Comparison of ENCODE assay signal across 30 mouse cellular contexts in genomic region chrX:160206404-160206803, GRCm38 (mm10).
"Had no signal": no experiment of that assay in that cellular context is flagged by ENCODE, and none has a peak within 500 bp of the region (broad histone marks: within the 10 kb centered on the region; RNA-seq: fewer than 3 reads in every experiment).

No protein-coding gene starts in this region.

- H3K4me3 ChIP-seq: left cerebral cortex, adult 2 months; limb, embryonic 12.5 days; liver, embryonic 12.5 days; liver, embryonic 13.5 days; liver, embryonic 15.5 days; lung, embryonic 15.5 days; megakaryocyte, embryonic 14.5 days; midbrain, embryonic 10.5 days; midbrain, embryonic 12.5 days; midbrain, embryonic 13.5 days; midbrain, embryonic 15.5 days; myocyte; neural tube, embryonic 12.5 days had no signal

- ATAC-seq: liver, embryonic 12.5 days; liver, postnatal 0 days; lung, postnatal 0 days; midbrain, embryonic 13.5 days; midbrain, embryonic 15.5 days; midbrain, embryonic 16.5 days had no signal

- H3K27me3 ChIP-seq: liver, embryonic 12.5 days; liver, embryonic 13.5 days; liver, embryonic 15.5 days; midbrain, embryonic 15.5 days had no signal

- H3K9ac ChIP-seq: limb, embryonic 12.5 days; liver, embryonic 12.5 days; liver, embryonic 13.5 days; liver, embryonic 14.5 days; liver, embryonic 15.5 days; liver, postnatal 0 days; lung, embryonic 14.5 days; lung, embryonic 15.5 days; midbrain, embryonic 12.5 days; midbrain, embryonic 13.5 days; midbrain, embryonic 15.5 days; neural tube, embryonic 12.5 days had no signal

- H3K4me1 ChIP-seq: limb, embryonic 12.5 days; liver, embryonic 12.5 days; liver, embryonic 13.5 days; liver, embryonic 15.5 days; lung, embryonic 15.5 days; megakaryocyte, embryonic 14.5 days; midbrain, embryonic 10.5 days; midbrain, embryonic 12.5 days; midbrain, embryonic 13.5 days; midbrain, embryonic 15.5 days; neural tube, embryonic 12.5 days had no signal

- H3K27ac ChIP-seq: left cerebral cortex, adult 2 months; limb, embryonic 12.5 days; liver, embryonic 12.5 days; liver, embryonic 13.5 days; liver, embryonic 14.5 days; liver, embryonic 15.5 days; lung, embryonic 15.5 days; macrophage; midbrain, embryonic 10.5 days; midbrain, embryonic 12.5 days; midbrain, embryonic 13.5 days; midbrain, embryonic 15.5 days; neural tube, embryonic 12.5 days had no signal

- H3K9me3 ChIP-seq: limb, embryonic 12.5 days; liver, embryonic 12.5 days; liver, embryonic 13.5 days; liver, embryonic 15.5 days; lung, embryonic 15.5 days; megakaryocyte, embryonic 14.5 days; midbrain, embryonic 10.5 days; midbrain, embryonic 12.5 days; midbrain, embryonic 13.5 days; midbrain, embryonic 15.5 days; neural tube, embryonic 12.5 days had no signal

- H3K36me3 ChIP-seq: limb, embryonic 12.5 days; liver, embryonic 12.5 days; liver, embryonic 13.5 days; liver, embryonic 15.5 days; lung, embryonic 15.5 days; midbrain, embryonic 10.5 days; midbrain, embryonic 12.5 days; midbrain, embryonic 13.5 days; midbrain, embryonic 15.5 days; neural tube, embryonic 12.5 days had no signal

- DNase-seq: left cerebral cortex, postnatal 4 days; liver; liver, embryonic 13.5 days; liver, postnatal 0 days; lung, adult 18-20 months; lung, adult 2 months; lung, embryonic 14.5 days; lung, postnatal 10 days; lung, postnatal 14 days; lung, postnatal 36 days; lung, postnatal 4 days; midbrain, embryonic 14.5 days had no signal

- H3K4me2 ChIP-seq: limb, embryonic 12.5 days; liver, embryonic 11.5 days; liver, embryonic 12.5 days; liver, embryonic 13.5 days; liver, embryonic 15.5 days; lung, embryonic 14.5 days; lung, embryonic 15.5 days; midbrain, embryonic 11.5 days; midbrain, embryonic 12.5 days; midbrain, embryonic 13.5 days; midbrain, embryonic 15.5 days; neural tube, embryonic 12.5 days had no signal
